Mouse (Mus musculus) small intestine, adult 2 months (tissue): ENCODE measurements around the gene Cped1. TPM values are rescaled to one million over a fixed set of nuclear protein-coding genes. Genes with fewer than 3 reads are reported as not detected.
"Not testable (repeated sequence)": the region's sequence is repeated elsewhere in the genome, so short reads cannot be mapped to it uniquely, and the experiment has no call there.

Experiments used
- H3K27ac ChIP-seq: fragments of 200-500 bp; 2 replicates; pipeline ENCODE4 v1.5.1; 2012; ENCODE audit warnings: low read depth, low read length, control low read depth, inconsistent platforms; ENCODE audit not compliant: insufficient read depth
- H3K27me3 ChIP-seq: fragments of 200-500 bp; 2 replicates; pipeline ENCODE4 v1.6.1; 2012; ENCODE audit warnings: mild to moderate bottlenecking, moderate library complexity, low read length, inconsistent platforms; ENCODE audit not compliant: control insufficient read depth, insufficient read depth
- H3K36me3 ChIP-seq: fragments of 200-500 bp; 2 replicates; pipeline ENCODE4 v1.6.1; 2012; ENCODE audit warnings: mild to moderate bottlenecking, low read length, control low read depth, inconsistent platforms; ENCODE audit not compliant: control insufficient read depth, insufficient read depth
- H3K4me1 ChIP-seq: fragments of 200-500 bp; 2 replicates; pipeline ENCODE4 v1.6.1; 2012; ENCODE audit warnings: low read length, inconsistent platforms, mixed read lengths; ENCODE audit not compliant: control insufficient read depth, insufficient read depth, insufficient read length
- H3K4me3 ChIP-seq: fragments of 200-500 bp; 2 replicates; pipeline ENCODE4 v1.5.1; 2012; ENCODE audit warnings: low read depth, mild to moderate bottlenecking, control low read depth, inconsistent platforms, low read length, moderate library complexity
- CTCF ChIP-seq: fragments of 200-500 bp; IDR thresholded peaks from 2 replicates; pipeline ENCODE4 v1.5.1; 2012; ENCODE audit warnings: low read depth, mild to moderate bottlenecking, control low read depth, inconsistent platforms, low read length, moderate library complexity, mixed read lengths; ENCODE audit not compliant: insufficient replicate concordance, insufficient read length; ENCODE audit errors: extremely low read depth
- POLR2A ChIP-seq: fragments of 200-500 bp; IDR thresholded peaks from 2 replicates; pipeline ENCODE4 v1.6.1; 2012; ENCODE audit warnings: low read depth, mild to moderate bottlenecking, control low read depth, inconsistent platforms, low read length, moderate library complexity
- WGBS: fragments of 180-500 bp; shearing (Covaris S2); methylation state at CpG from one replicate; pipeline ENCODE4 v1.1.7; 2018; 5-methylcytosine and 5-hydroxymethylcytosine counted together
- polyA plus RNA-seq: library from polyadenylated mRNA; depleted of rRNA; stranded (reverse); fragments of >200 nt; gene quantifications from 2 replicates; pipeline ENCODE4 v1.2.3, GENCODE M21; 2012

The Cped1 gene
- polyA plus RNA-seq, 1 experiment, result 4.6 TPM

DNA sequence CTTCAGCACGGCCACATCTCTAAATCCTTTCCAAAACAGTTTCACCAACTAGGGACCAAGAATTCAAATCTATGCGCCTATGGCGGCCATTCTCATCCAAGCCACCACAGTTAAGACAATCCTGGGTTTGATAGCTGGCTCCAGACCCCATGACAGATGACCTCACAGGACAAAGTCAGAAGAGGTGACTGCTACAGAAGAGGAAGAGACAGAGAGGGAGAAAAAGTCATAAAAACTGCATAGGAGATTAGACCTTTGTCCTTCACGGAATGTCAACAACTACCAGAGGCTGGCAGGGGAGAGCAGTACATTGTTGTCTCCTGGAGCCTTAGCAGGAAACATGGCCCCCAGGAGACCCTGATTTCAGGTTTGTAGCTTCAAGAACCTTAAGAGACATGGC lies 117.0 kb downstream of the Cped1 start:
- Histone ChIP-seq H3K36me3 (no peaks in the 10 kb centered on the region), H3K27ac (no peak overlapping the region), H3K4me3 (no peak overlapping the region), H3K4me1 (peaks cover 4% of the 10 kb centered on the region; the same call in 1 of the 2 replicates), H3K27me3 (no peaks in the 10 kb centered on the region)
- 47% methylated on average over 4 of the region's 4 CpGs for WGBS
- TF ChIP-seq POLR2A (no peak), CTCF (no peak)

DNA sequence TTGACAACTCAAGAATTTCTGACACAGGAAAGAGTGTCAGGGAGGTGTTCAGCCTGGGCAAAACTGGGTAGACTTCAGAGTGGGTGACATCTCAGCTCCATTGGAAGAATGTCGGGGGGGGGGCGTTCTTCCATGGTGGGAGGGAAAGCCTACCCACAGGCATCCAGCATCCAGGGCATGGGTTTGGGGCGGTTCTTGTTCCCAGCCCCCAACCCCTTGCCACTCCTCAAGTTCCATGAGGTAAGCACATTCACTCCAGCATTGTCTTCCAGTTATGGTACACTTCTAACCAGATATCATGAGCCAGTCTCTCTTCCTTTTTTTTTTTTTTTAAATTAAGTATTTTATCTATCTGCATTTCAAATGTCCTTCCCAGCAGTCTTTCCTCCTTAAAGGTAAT lies 118.0 kb downstream of the Cped1 start:
- 89% methylated on average over 3 of the region's 3 CpGs for WGBS
- H3K27me3 ChIP-seq, result no peaks in the 10 kb centered on the region
- TF ChIP-seq POLR2A (no peak), CTCF (no peak)
- H3K4me1 ChIP-seq, result peaks cover 4% of the 10 kb centered on the region; the same call in 1 of the 2 replicates
- H3K4me3 ChIP-seq, result no peak overlapping the region
- H3K27ac ChIP-seq, result no peak overlapping the region
- no peaks in the 10 kb centered on the region for H3K36me3 ChIP-seq

DNA sequence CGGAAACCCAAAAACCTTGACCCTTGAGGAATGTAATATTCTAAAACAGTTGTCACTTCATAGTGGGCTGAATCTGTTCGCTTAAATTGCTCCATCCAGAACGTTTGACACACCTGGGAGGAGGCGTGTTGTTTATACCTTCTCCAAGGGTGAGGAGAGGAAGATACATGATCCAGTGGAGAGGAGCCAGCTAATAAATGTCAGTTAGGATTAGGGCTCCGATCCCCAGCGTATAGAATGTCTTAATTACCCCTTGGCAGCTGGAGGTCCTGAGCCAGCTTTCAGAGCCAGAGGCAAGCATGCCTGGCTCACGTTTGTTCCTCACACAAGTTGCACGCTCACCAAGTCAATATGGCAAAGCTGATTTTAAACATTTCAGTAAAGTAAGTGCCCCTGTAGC lies 118.5 kb downstream of the Cped1 start:
- Histone ChIP-seq H3K4me3 (no peak overlapping the region), H3K27ac (no peak overlapping the region), H3K4me1 (peaks cover 4% of the 10 kb centered on the region; the same call in 1 of the 2 replicates), H3K36me3 (no peaks in the 10 kb centered on the region), H3K27me3 (no peaks in the 10 kb centered on the region)
- 51% methylated on average over 8 of the region's 8 CpGs for WGBS
- TF ChIP-seq CTCF, result no peak
- TF ChIP-seq POLR2A, result no peak

DNA sequence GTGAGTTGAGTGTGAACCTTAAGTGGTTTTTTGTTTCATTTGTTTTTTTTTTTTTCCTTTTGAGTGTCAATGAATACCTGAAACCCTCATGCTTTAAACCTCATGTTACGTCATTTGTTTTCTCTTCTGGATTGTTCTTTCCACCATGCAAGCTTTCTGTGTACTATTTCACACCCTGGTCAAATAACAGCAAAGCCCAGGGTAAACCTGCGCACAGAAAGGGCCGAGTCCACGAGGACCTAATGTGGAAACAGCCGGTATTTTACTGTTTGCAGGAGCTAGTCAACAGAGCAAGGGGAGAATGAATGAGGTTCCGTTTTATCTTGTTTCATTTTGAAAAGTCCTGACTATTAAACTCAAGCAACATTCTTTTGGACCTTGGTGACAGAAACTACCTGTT lies 128.4 kb downstream of the Cped1 start:
- 75% methylated on average over 6 of the region's 6 CpGs for WGBS
- TF ChIP-seq POLR2A (no peak), CTCF (no peak)
- Histone ChIP-seq H3K4me3 (no peak overlapping the region), H3K27ac (no peak overlapping the region), H3K4me1 (no peaks in the 10 kb centered on the region), H3K27me3 (no peaks in the 10 kb centered on the region), H3K36me3 (no peaks in the 10 kb centered on the region)

DNA sequence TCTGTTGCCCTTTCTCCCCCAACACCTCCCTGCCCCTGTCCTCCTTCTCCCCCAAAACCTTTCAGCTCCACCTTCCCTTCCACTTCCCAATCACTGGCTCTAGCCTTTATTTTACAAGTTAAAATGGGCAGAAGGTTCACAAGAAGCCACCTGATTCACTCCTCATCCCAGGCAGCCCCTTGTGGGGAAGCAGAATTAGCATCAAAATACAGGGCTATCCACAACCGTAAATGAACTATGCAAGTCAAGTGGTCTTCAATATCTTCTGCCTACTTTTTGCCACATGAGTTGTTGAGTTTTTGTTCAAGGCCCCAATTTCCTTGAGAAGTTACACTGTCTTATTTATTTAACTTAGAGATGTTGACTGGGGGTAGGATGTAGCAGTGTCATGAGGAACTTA lies 131.0 kb downstream of the Cped1 start:
- WGBS, result 98% methylated on average over 1 of the region's 1 CpGs
- Histone ChIP-seq H3K4me1 (no peaks in the 10 kb centered on the region), H3K36me3 (no peaks in the 10 kb centered on the region), H3K27me3 (no peaks in the 10 kb centered on the region), H3K27ac (no peak overlapping the region), H3K4me3 (no peak overlapping the region)
- no peak for TF ChIP-seq CTCF

DNA sequence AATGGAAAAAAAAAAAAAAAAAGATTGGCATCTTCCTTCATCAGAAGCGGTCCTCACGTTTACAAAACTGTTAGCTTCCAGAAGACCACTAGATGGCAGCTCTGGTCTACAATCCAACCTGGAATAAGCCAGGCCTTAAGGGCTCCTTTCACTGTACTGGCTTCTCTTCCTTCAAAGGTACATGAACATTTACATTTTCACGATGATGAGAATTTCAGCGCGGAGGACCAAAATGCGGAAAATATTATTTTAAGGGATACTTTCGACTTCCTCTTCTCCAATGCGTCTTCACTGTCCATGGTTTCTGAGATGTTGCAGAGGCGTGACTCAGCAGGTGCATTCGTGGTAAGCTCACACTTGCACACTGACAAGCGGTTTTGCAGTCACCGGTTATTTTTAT lies 136.4 kb downstream of the Cped1 start:
- Histone ChIP-seq H3K27me3 (no peaks in the 10 kb centered on the region), H3K27ac (no peak overlapping the region), H3K4me3 (no peak overlapping the region), H3K4me1 (no peaks in the 10 kb centered on the region), H3K36me3 (no peaks in the 10 kb centered on the region)
- WGBS, result 37% methylated on average over 12 of the region's 12 CpGs
- no peak for TF ChIP-seq POLR2A
- TF ChIP-seq CTCF, result no peak

DNA sequence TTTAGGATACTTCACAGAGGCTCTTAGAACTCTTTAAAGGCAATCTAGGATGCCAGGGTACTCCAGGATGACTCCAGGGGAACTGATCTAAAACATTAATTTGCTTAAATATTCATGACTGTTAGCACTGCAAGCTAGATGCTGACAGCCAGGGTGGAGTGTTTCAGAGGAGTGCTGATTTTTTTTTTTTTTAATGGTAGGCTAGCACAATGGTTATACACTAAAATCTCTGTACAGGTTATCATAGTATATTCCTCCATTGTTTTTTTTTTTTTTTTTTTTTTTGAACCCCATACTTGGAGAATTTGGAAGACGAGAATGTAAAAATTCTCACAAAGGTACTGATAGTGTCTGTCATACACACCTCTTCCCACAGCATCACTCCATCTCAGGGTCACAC lies 137.0 kb downstream of the Cped1 start:
- Histone ChIP-seq H3K27ac (no peak overlapping the region), H3K27me3 (no peaks in the 10 kb centered on the region), H3K4me1 (no peaks in the 10 kb centered on the region), H3K4me3 (no peak overlapping the region), H3K36me3 (no peaks in the 10 kb centered on the region)
- TF ChIP-seq POLR2A (no peak), CTCF (no peak)
- whole genome bisulfite sequencing, result 89% methylated on average over 1 of the region's 1 CpGs

DNA sequence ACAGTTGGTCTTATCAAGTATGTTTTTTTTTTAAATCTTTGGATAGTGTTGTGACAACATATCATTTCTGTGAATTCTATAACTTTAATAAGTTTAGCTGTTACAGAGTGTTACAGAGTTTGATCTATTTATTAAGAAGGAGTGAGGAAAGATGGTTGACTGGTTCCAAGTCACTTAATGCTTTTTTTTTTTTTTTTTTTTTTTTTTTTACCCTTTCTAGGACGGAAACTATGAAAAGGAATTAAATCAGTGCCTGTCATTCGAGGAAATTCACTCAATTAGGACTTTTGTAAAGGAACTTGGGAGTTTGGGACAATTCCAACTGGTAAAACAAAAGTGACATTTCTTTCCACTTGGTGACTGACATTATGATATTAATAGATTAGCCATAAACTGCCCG lies 137.6 kb downstream of the Cped1 start:
- Histone ChIP-seq H3K27ac (no peak overlapping the region), H3K4me3 (no peak overlapping the region), H3K4me1 (no peaks in the 10 kb centered on the region), H3K27me3 (no peaks in the 10 kb centered on the region), H3K36me3 (no peaks in the 10 kb centered on the region)
- TF ChIP-seq CTCF, result no peak
- TF ChIP-seq POLR2A, result no peak
- WGBS, result 57% methylated on average over 3 of the region's 3 CpGs

DNA sequence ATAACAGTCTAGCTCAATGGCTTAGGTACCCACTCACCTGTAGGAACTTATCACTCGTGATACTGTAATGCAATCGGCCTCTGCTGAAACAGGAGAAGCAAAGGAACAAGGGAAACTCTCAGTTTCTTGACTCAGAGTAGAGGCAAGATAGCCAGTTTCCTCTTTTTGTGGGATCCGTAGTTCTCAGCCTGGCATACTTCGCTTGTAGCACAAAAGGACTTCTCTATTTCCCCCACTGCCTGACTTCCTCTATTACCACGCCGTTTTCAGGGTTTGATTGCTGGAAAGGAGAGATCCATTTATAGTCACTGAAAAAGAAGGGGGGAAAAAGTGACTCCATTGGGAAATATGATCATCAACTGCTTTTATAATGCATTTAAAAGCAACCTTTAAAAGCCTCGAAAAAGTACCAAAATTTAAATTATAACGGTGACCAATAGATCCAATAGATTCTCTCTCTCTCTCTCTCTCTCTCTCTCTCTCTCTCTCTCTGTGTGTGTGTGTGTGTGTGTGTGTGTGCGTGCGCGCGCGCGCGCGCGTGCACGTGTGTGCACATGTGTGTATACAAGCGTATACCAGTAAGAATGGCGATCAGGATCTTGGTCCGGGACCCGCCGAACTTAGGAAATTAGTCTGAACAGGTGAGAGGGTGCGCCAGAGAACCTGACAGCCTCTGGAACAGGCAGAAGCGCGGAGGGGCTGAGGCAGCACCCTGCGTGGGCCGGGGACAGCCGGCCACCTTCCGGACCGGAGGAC lies 139.0 kb downstream of the Cped1 start:
- 86% methylated on average over 24 of the region's 31 CpGs for WGBS
- H3K27me3 ChIP-seq, H3K36me3 ChIP-seq, H3K4me1 ChIP-seq, H3K4me3 ChIP-seq, H3K27ac ChIP-seq: not testable (repeated sequence)
